Mouse (Mus musculus): ENCODE results near the gene Olfr1008. TPM values are rescaled to one million over a fixed set of nuclear protein-coding genes. Genes with fewer than 3 reads are reported as not detected.

The Olfr1008 gene
- not detected for polyA plus RNA-seq (2014; fragmentation: Illumina TruSeq; extraction: RNeasy Lipid Tissue Mini Kit (QIAGEN cat#74804); ENCODE audit: insufficient read depth, low read depth, low replicate concordance)

DNA sequence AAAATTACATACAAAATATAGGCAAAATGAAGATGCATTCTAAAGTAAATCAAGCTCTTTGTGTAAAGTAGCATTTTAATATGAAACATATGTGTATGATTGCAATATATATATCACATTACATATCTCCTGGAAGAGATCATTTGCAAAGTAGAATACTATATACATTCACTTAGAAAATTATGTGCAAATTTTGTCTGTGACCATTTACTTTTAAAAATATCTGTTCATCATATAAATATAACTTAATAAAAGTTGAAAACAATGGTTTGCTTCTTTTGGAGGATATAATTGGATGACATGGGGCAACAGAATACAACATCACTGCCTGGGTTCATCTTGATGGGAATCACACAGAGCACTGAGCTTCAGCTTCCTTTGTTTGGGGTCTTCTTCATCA lies at the start of gene Olfr1008:
TSS of gene Olfr1008 (plus strand) at position 301 of the 400 bp plus-strand sequence.

DNA sequence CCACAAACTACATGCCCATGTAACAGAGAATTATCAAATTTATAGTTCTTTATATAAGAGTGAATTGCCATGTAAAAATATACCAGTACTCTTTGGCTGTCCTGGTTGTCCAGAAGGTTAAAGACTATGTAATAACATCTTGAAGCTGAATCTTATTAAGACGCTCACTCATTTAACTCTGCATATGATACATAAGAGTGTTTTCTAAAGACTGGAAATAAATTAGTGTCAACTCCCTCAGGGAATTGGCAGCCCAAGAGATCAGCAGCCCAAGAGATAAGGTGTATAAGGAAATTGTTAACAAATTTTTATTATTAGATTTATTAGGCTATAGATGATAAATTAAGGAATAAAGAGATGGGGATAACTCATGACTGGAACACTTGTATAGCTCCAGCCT lies 38.6 kb upstream of the Olfr1008 start, which contains the start of gene Olfr1002:
TSS of gene Olfr1002 (minus strand) at position 101 of the 400 bp plus-strand sequence.

DNA sequence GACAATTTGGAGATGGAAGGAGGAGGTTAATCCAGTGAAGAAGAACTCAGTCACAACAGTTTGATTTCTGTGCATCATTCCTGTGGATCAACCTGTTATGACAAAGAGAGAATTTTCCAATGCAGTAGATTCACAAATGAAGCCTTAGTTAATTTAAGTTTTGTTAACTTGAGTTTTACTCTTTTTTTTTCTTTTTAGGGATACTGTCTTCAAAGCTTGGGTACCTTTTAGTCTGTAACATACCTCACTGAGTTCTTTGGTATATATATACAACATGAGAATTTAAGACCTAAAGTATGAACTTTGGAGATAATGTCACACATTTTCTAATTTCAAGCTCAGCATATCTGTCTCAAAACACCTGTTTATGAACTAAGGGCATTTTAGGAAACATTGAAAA lies 24.9 kb upstream of the Olfr1008 start, which contains the start of gene Olfr154:
TSS of gene Olfr154 (minus strand) at position 101 of the 400 bp plus-strand sequence.

GRCm38 (mm10) chr2:85678667-85679066 lies 10.6 kb upstream of the Olfr1008 start, which contains the start of gene Olfr1006:
Olfr1006 (minus strand) TSS chr2:85678767.

GRCm38 (mm10) chr2:85715119-85715518 lies 25.9 kb downstream of the Olfr1008 start, which contains the start of gene Olfr1009:
Olfr1009 (plus strand) TSS chr2:85715419.

Other genes with a start within 250 kb of the Olfr1008 start
- gene Olfr995, start 245.8 kb upstream of the Olfr1008 start, polyA plus RNA-seq (2014; fragmentation: Illumina TruSeq; extraction: RNeasy Lipid Tissue Mini Kit (QIAGEN cat#74804); ENCODE audit: insufficient read depth, low read depth, low replicate concordance), result not detected
- not detected for gene 4833423E24Rik, start 170.4 kb upstream of the Olfr1008 start, polyA plus RNA-seq (2014; fragmentation: Illumina TruSeq; extraction: RNeasy Lipid Tissue Mini Kit (QIAGEN cat#74804); ENCODE audit: insufficient read depth, low read depth, low replicate concordance)
- not detected for gene Olfr996, start 110.2 kb upstream of the Olfr1008 start, polyA plus RNA-seq (2014; fragmentation: Illumina TruSeq; extraction: RNeasy Lipid Tissue Mini Kit (QIAGEN cat#74804); ENCODE audit: insufficient read depth, low read depth, low replicate concordance)
- gene Olfr998, start 100.5 kb upstream of the Olfr1008 start, polyA plus RNA-seq (2014; fragmentation: Illumina TruSeq; extraction: RNeasy Lipid Tissue Mini Kit (QIAGEN cat#74804); ENCODE audit: insufficient read depth, low read depth, low replicate concordance), result not detected
- gene Olfr1000, start 77.5 kb upstream of the Olfr1008 start, polyA plus RNA-seq (2014; fragmentation: Illumina TruSeq; extraction: RNeasy Lipid Tissue Mini Kit (QIAGEN cat#74804); ENCODE audit: insufficient read depth, low read depth, low replicate concordance), result not detected
- gene Olfr1002, start 38.7 kb upstream of the Olfr1008 start, polyA plus RNA-seq (2014; fragmentation: Illumina TruSeq; extraction: RNeasy Lipid Tissue Mini Kit (QIAGEN cat#74804); ENCODE audit: insufficient read depth, low read depth, low replicate concordance), result not detected
- gene Olfr154, start 25.0 kb upstream of the Olfr1008 start, polyA plus RNA-seq (2014; fragmentation: Illumina TruSeq; extraction: RNeasy Lipid Tissue Mini Kit (QIAGEN cat#74804); ENCODE audit: insufficient read depth, low read depth, low replicate concordance), result not detected
- gene Olfr1006, start 10.7 kb upstream of the Olfr1008 start, polyA plus RNA-seq (2014; fragmentation: Illumina TruSeq; extraction: RNeasy Lipid Tissue Mini Kit (QIAGEN cat#74804); ENCODE audit: insufficient read depth, low read depth, low replicate concordance), result not detected
- gene Olfr1009, start 26.0 kb downstream of the Olfr1008 start, polyA plus RNA-seq (2014; fragmentation: Illumina TruSeq; extraction: RNeasy Lipid Tissue Mini Kit (QIAGEN cat#74804); ENCODE audit: insufficient read depth, low read depth, low replicate concordance), result not detected
- not detected for gene Olfr1012, start 73.3 kb downstream of the Olfr1008 start, polyA plus RNA-seq (2014; fragmentation: Illumina TruSeq; extraction: RNeasy Lipid Tissue Mini Kit (QIAGEN cat#74804); ENCODE audit: insufficient read depth, low read depth, low replicate concordance)
- not detected for gene Olfr1013, start 77.7 kb downstream of the Olfr1008 start, polyA plus RNA-seq (2014; fragmentation: Illumina TruSeq; extraction: RNeasy Lipid Tissue Mini Kit (QIAGEN cat#74804); ENCODE audit: insufficient read depth, low read depth, low replicate concordance)
- gene Olfr1014, start 83.3 kb downstream of the Olfr1008 start, polyA plus RNA-seq (2014; fragmentation: Illumina TruSeq; extraction: RNeasy Lipid Tissue Mini Kit (QIAGEN cat#74804); ENCODE audit: insufficient read depth, low read depth, low replicate concordance), result not detected
- gene Olfr1015, start 92.6 kb downstream of the Olfr1008 start, polyA plus RNA-seq (2014; fragmentation: Illumina TruSeq; extraction: RNeasy Lipid Tissue Mini Kit (QIAGEN cat#74804); ENCODE audit: insufficient read depth, low read depth, low replicate concordance), result not detected
- not detected for gene Olfr1016, start 113.1 kb downstream of the Olfr1008 start, polyA plus RNA-seq (2014; fragmentation: Illumina TruSeq; extraction: RNeasy Lipid Tissue Mini Kit (QIAGEN cat#74804); ENCODE audit: insufficient read depth, low read depth, low replicate concordance)
- gene Olfr1018, start 129.0 kb downstream of the Olfr1008 start, polyA plus RNA-seq (2014; fragmentation: Illumina TruSeq; extraction: RNeasy Lipid Tissue Mini Kit (QIAGEN cat#74804); ENCODE audit: insufficient read depth, low read depth, low replicate concordance), result not detected
- not detected for gene Olfr1019, start 156.1 kb downstream of the Olfr1008 start, polyA plus RNA-seq (2014; fragmentation: Illumina TruSeq; extraction: RNeasy Lipid Tissue Mini Kit (QIAGEN cat#74804); ENCODE audit: insufficient read depth, low read depth, low replicate concordance)
- not detected for gene Olfr1020, start 157.6 kb downstream of the Olfr1008 start, polyA plus RNA-seq (2014; fragmentation: Illumina TruSeq; extraction: RNeasy Lipid Tissue Mini Kit (QIAGEN cat#74804); ENCODE audit: insufficient read depth, low read depth, low replicate concordance)
- not detected for gene Olfr1022, start 179.2 kb downstream of the Olfr1008 start, polyA plus RNA-seq (2014; fragmentation: Illumina TruSeq; extraction: RNeasy Lipid Tissue Mini Kit (QIAGEN cat#74804); ENCODE audit: insufficient read depth, low read depth, low replicate concordance)
- not detected for gene Olfr1023, start 196.2 kb downstream of the Olfr1008 start, polyA plus RNA-seq (2014; fragmentation: Illumina TruSeq; extraction: RNeasy Lipid Tissue Mini Kit (QIAGEN cat#74804); ENCODE audit: insufficient read depth, low read depth, low replicate concordance)
- gene Olfr1024, start 215.6 kb downstream of the Olfr1008 start, polyA plus RNA-seq (2014; fragmentation: Illumina TruSeq; extraction: RNeasy Lipid Tissue Mini Kit (QIAGEN cat#74804); ENCODE audit: insufficient read depth, low read depth, low replicate concordance), result not detected
- not detected for gene Olfr1025-ps1, start 225.8 kb downstream of the Olfr1008 start, polyA plus RNA-seq (2014; fragmentation: Illumina TruSeq; extraction: RNeasy Lipid Tissue Mini Kit (QIAGEN cat#74804); ENCODE audit: insufficient read depth, low read depth, low replicate concordance)
- not detected for gene Olfr1026, start 232.1 kb downstream of the Olfr1008 start, polyA plus RNA-seq (2014; fragmentation: Illumina TruSeq; extraction: RNeasy Lipid Tissue Mini Kit (QIAGEN cat#74804); ENCODE audit: insufficient read depth, low read depth, low replicate concordance)